Mouse (Mus musculus): ENCODE measurements around the gene Ptpn5. TPM values are rescaled to one million over a fixed set of nuclear protein-coding genes. Genes with fewer than 3 reads are reported as not detected.

The Ptpn5 gene
- polyA plus RNA-seq, 1 experiment from 2014 or later: 0.69 TPM

- no peaks in the 10 kb centered on the region for H3K36me3 ChIP-seq (ENCODE audit: control insufficient read depth, insufficient read depth)
- H3K4me1 ChIP-seq (replicated peaks; ENCODE audit: control insufficient read depth, insufficient read depth, low read length): no peaks in the 10 kb centered on the region
Observed at GRCm38 (mm10) chr7:47094969-47095368, 38.5 kb downstream of the Ptpn5 start.

GRCm38 (mm10) chr7:47093935-47094334, 39.5 kb downstream of the Ptpn5 start:
- Histone ChIP-seq H3K4me3 (ENCODE audit: low read depth, low read length) (no peak overlapping the region), H3K9me3 (ENCODE audit: control insufficient read depth) (no peaks in the 10 kb centered on the region), H3K27me3 (replicated peaks; ENCODE audit: control insufficient read depth, insufficient read depth, low read length) (no peaks in the 10 kb centered on the region), H3K4me1 (replicated peaks; ENCODE audit: control insufficient read depth, insufficient read depth, low read length) (no peaks in the 10 kb centered on the region), H3K9ac (ENCODE audit: low read depth, low read length) (no peak overlapping the region), H3K36me3 (ENCODE audit: control insufficient read depth, insufficient read depth) (no peaks in the 10 kb centered on the region), H3K27ac (ENCODE audit: low read depth, low read length) (no peak overlapping the region), H3K4me2 (replicated peaks; ENCODE audit: low read depth) (no peak overlapping the region)
- TF ChIP-seq CTCF (IDR thresholded peaks at IDR 0.05; ENCODE audit: low read depth): no peak
- 90% methylated on average over 5 of the region's 5 CpGs for WGBS
- no peak for ATAC-seq

More at GRCm38 (mm10) chr7:47094969-47095368, 38.5 kb downstream of the Ptpn5 start:
- no peak for TF ChIP-seq CTCF (IDR thresholded peaks at IDR 0.05; ENCODE audit: low read depth)
- Histone ChIP-seq H3K4me3 (ENCODE audit: low read depth, low read length) (no peak overlapping the region), H3K9me3 (ENCODE audit: control insufficient read depth) (no peaks in the 10 kb centered on the region), H3K4me2 (replicated peaks; ENCODE audit: low read depth) (no peak overlapping the region), H3K9ac (ENCODE audit: low read depth, low read length) (no peak overlapping the region), H3K27me3 (replicated peaks; ENCODE audit: control insufficient read depth, insufficient read depth, low read length) (no peaks in the 10 kb centered on the region), H3K27ac (ENCODE audit: low read depth, low read length) (no peak overlapping the region)
- ATAC-seq: no peak
- 45% methylated on average over 2 of the region's 2 CpGs for WGBS

DNA sequence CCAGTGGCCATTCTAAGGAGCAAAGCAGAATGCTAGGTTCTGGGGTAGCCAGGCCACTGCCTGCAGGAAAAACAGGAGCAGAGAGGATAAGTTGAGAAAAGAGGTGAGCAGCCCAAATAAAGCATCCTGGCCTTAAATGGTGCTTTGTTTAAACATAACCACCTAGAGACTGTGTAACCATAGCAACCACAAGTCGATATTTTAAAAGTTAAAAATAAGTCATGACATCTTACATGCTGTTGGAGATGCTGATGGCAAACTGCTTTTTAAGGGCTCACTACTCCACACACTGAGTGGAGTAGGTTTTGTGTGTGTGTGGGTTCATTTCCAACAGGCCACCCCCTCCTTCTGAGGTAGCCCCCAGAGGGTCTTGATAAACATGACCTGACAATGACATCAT, 48.4 kb downstream of the Ptpn5 start:
- no peaks in the 10 kb centered on the region for H3K27me3 ChIP-seq (replicated peaks; ENCODE audit: control insufficient read depth, insufficient read depth, low read length)
- no peaks in the 10 kb centered on the region for H3K9me3 ChIP-seq (ENCODE audit: control insufficient read depth)
- WGBS: 61% methylated on average over 1 of the region's 1 CpGs
- no peak overlapping the region for H3K4me3 ChIP-seq (ENCODE audit: low read depth, low read length)
- no peak for ATAC-seq
- no peak overlapping the region for H3K9ac ChIP-seq (ENCODE audit: low read depth, low read length)
- H3K27ac ChIP-seq (ENCODE audit: low read depth, low read length): no peak overlapping the region
- no peak for TF ChIP-seq CTCF (IDR thresholded peaks at IDR 0.05; ENCODE audit: low read depth)
- no peaks in the 10 kb centered on the region for H3K36me3 ChIP-seq (ENCODE audit: control insufficient read depth, insufficient read depth)
- H3K4me1 ChIP-seq (replicated peaks; ENCODE audit: control insufficient read depth, insufficient read depth, low read length): no peaks in the 10 kb centered on the region
- no peak overlapping the region for H3K4me2 ChIP-seq (replicated peaks; ENCODE audit: low read depth)

GRCm38 (mm10) chr7:47081277-47081676, 52.2 kb downstream of the Ptpn5 start:
- ATAC-seq: peak; percentile 51
- 15% methylated on average over 6 of the region's 6 CpGs for WGBS
- no peak overlapping the region for H3K4me2 ChIP-seq (replicated peaks; ENCODE audit: low read depth)

GRCm38 (mm10) chr7:47080868-47081267, 52.6 kb downstream of the Ptpn5 start:
- no peak for TF ChIP-seq CTCF (IDR thresholded peaks at IDR 0.05; ENCODE audit: low read depth)
- Histone ChIP-seq H3K9me3 (ENCODE audit: control insufficient read depth) (no peaks in the 10 kb centered on the region), H3K4me1 (replicated peaks; ENCODE audit: control insufficient read depth, insufficient read depth, low read length) (no peaks in the 10 kb centered on the region), H3K27ac (ENCODE audit: low read depth, low read length) (no peak overlapping the region), H3K27me3 (replicated peaks; ENCODE audit: control insufficient read depth, insufficient read depth, low read length) (no peaks in the 10 kb centered on the region), H3K4me3 (ENCODE audit: low read depth, low read length) (no peak overlapping the region), H3K9ac (ENCODE audit: low read depth, low read length) (no peak overlapping the region), H3K36me3 (ENCODE audit: control insufficient read depth, insufficient read depth) (no peaks in the 10 kb centered on the region), H3K4me2 (replicated peaks; ENCODE audit: low read depth) (no peak overlapping the region)
- no peak for ATAC-seq
- 66% methylated on average over 3 of the region's 3 CpGs for WGBS

More at GRCm38 (mm10) chr7:47081277-47081676, 52.2 kb downstream of the Ptpn5 start:
- Histone ChIP-seq H3K9ac (ENCODE audit: low read depth, low read length) (no peak overlapping the region), H3K27me3 (replicated peaks; ENCODE audit: control insufficient read depth, insufficient read depth, low read length) (no peaks in the 10 kb centered on the region), H3K27ac (ENCODE audit: low read depth, low read length) (no peak overlapping the region), H3K36me3 (ENCODE audit: control insufficient read depth, insufficient read depth) (no peaks in the 10 kb centered on the region), H3K4me1 (replicated peaks; ENCODE audit: control insufficient read depth, insufficient read depth, low read length) (no peaks in the 10 kb centered on the region), H3K4me3 (ENCODE audit: low read depth, low read length) (no peak overlapping the region), H3K9me3 (ENCODE audit: control insufficient read depth) (no peaks in the 10 kb centered on the region)
- TF ChIP-seq CTCF (IDR thresholded peaks at IDR 0.05; ENCODE audit: low read depth): peak; percentile 99

DNA sequence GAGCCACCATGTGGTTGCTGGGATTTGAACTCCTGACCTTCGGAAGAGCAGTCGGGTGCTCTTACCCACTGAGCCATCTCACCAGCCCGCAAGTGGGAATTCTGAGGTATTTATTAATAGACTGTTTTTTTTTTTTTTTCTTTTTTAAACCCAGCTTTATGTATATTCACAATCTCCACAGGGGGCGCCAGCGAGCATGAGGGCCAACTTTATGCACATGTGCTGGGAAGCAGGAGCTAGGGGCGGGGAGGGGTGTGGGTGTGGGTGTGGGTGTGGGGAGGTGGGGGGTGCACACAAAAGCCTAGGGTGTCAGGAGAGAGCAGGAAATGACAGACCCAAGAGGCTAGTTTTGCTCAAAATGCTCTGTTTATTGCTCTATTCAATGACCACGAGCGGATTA, 56.0 kb downstream of the Ptpn5 start:
- Histone ChIP-seq H3K36me3 (ENCODE audit: control insufficient read depth, insufficient read depth) (no peaks in the 10 kb centered on the region), H3K27ac (ENCODE audit: low read depth, low read length) (no peak overlapping the region), H3K4me1 (replicated peaks; ENCODE audit: control insufficient read depth, insufficient read depth, low read length) (peaks cover 11% of the 10 kb centered on the region; the same call in 1 of the 2 replicates), H3K9me3 (ENCODE audit: control insufficient read depth) (no peaks in the 10 kb centered on the region), H3K27me3 (replicated peaks; ENCODE audit: control insufficient read depth, insufficient read depth, low read length) (no peaks in the 10 kb centered on the region), H3K9ac (ENCODE audit: low read depth, low read length) (no peak overlapping the region), H3K4me2 (replicated peaks; ENCODE audit: low read depth) (no peak overlapping the region), H3K4me3 (ENCODE audit: low read depth, low read length) (no peak overlapping the region)
- no peak for ATAC-seq
- WGBS: 60% methylated on average over 8 of the region's 8 CpGs
- peak; percentile 63 for TF ChIP-seq CTCF (IDR thresholded peaks at IDR 0.05; ENCODE audit: low read depth)

- Histone ChIP-seq H3K4me3 (ENCODE audit: low read depth, low read length) (no peak overlapping the region), H3K4me1 (replicated peaks; ENCODE audit: control insufficient read depth, insufficient read depth, low read length) (peaks cover 11% of the 10 kb centered on the region; the same call in 1 of the 2 replicates), H3K9ac (ENCODE audit: low read depth, low read length) (no peak overlapping the region), H3K36me3 (ENCODE audit: control insufficient read depth, insufficient read depth) (no peaks in the 10 kb centered on the region), H3K4me2 (replicated peaks; ENCODE audit: low read depth) (no peak overlapping the region), H3K27ac (ENCODE audit: low read depth, low read length) (no peak overlapping the region), H3K27me3 (replicated peaks; ENCODE audit: control insufficient read depth, insufficient read depth, low read length) (no peaks in the 10 kb centered on the region), H3K9me3 (ENCODE audit: control insufficient read depth) (no peaks in the 10 kb centered on the region)
- no peak for TF ChIP-seq CTCF (IDR thresholded peaks at IDR 0.05; ENCODE audit: low read depth)
- WGBS: 63% methylated on average over 3 of the region's 3 CpGs
- no peak for ATAC-seq
Observed at GRCm38 (mm10) chr7:47076729-47077128, 56.8 kb downstream of the Ptpn5 start.

Measured in intestine, postnatal 0 days (tissue).